Mouse (Mus musculus): ENCODE measurements at regions not wholly inside any gene's neighbourhood (a gene's known extent, or its start where the extent isn't known, plus 50 kb on each side); places are given as distances from the start of the nearest gene placed in this dataset.

DNA sequence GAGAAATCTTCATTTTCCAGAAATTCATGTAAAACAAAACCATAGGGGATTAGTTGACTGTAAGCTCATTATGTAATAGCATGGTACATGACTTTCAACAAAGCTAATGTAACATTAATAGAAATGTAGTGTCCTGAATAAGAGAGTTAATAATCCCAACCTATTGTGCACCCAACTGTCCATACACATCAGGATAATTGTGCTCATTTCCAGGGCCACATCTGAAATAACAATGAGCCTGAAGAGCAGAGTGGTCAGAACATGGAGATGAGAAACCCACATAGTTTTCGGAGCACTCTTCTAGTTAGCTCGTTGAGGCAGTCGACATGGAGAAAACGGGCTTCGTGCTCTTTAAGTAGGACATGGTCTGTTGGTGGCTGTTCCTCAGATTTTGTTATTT, 138.1 kb downstream of the Gm4791 start:
- 85% methylated on average over 5 of the region's 5 CpGs for WGBS
- TF ChIP-seq POLR2A (IDR thresholded peaks at IDR 0.05; ENCODE audit: borderline replicate concordance, control insufficient read depth, low read depth, low read length) (no peak), CTCF (IDR thresholded peaks at IDR 0.05; ENCODE audit: control insufficient read depth, insufficient read depth, low read length) (no peak)
- Histone ChIP-seq H3K27ac (ENCODE audit: control insufficient read depth, insufficient read depth, low read depth, low read length, poor library complexity) (no peak overlapping the region), H3K4me3 (replicated peaks; ENCODE audit: control insufficient read depth, low read depth, low read length) (no peak overlapping the region), H3K4me1 (ENCODE audit: control insufficient read depth, insufficient read depth, low read length) (no peaks in the 10 kb centered on the region)

DNA sequence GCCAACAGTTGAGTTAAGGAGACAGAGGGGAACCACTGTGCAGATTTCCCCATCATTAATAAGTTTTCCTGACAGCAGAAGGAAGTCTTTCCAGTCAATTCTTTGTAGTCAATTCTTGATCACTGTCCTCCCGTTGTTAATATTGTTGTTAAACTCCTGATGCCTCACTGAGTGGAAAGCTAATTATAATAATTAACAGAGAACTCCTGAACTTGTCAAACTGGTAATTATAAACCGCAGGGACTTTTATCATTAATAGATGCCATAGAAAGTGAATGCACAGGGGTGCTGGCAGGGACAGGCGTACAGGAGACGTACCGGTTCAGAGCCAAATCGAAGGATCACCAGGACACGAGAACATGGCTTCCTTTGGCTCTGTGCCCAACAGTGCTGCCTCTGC, 154.9 kb downstream of the Gm4791 start:
- Histone ChIP-seq H3K4me3 (replicated peaks; ENCODE audit: control insufficient read depth, low read depth, low read length) (no peak overlapping the region), H3K4me1 (ENCODE audit: control insufficient read depth, insufficient read depth, low read length) (no peaks in the 10 kb centered on the region), H3K27ac (ENCODE audit: control insufficient read depth, insufficient read depth, low read depth, low read length, poor library complexity) (no peak overlapping the region)
- WGBS: 75% methylated on average over 7 of the region's 7 CpGs
- no peak for TF ChIP-seq POLR2A (IDR thresholded peaks at IDR 0.05; ENCODE audit: borderline replicate concordance, control insufficient read depth, low read depth, low read length)
- no peak for TF ChIP-seq CTCF (IDR thresholded peaks at IDR 0.05; ENCODE audit: control insufficient read depth, insufficient read depth, low read length)

DNA sequence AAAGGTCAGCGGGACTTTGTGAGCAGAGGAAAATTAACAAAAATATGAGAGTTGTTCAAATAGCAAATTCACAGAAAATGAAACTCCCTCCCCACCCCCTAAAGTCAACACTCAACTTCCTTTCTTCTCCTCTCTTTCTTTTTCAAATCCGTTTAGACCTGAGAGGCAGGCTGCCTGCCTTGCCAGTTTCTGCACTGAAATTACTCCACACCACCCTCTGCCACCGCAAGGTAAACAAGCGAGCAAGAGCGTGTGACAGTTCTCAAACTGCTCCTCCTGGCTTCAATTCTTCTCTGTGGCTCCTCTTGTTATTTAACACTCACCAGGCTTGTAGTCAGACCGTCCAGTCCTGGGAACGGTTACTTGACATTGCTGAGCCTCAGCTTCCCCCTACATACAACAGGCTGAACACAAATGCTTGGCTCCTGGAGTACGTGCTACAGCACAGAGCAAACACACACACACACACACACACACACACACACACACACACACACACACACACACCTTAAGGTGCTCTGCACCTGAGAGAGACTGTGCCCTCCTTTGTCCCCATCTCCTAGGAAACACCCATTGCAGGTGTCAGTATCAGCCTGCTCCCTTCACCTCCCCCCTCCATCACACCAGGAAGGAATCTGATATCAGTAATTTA, 167.1 kb downstream of the Gm4791 start:
- H3K27ac ChIP-seq (ENCODE audit: control insufficient read depth, insufficient read depth, low read depth, low read length, poor library complexity): no peak overlapping the region
- no peak for TF ChIP-seq CTCF (IDR thresholded peaks at IDR 0.05; ENCODE audit: control insufficient read depth, insufficient read depth, low read length)
- TF ChIP-seq POLR2A (IDR thresholded peaks at IDR 0.05; ENCODE audit: borderline replicate concordance, control insufficient read depth, low read depth, low read length): no peak
- no peaks in the 10 kb centered on the region for H3K4me1 ChIP-seq (ENCODE audit: control insufficient read depth, insufficient read depth, low read length)
- WGBS: 48% methylated on average over 8 of the region's 8 CpGs
- no peak overlapping the region for H3K4me3 ChIP-seq (replicated peaks; ENCODE audit: control insufficient read depth, low read depth, low read length)

DNA sequence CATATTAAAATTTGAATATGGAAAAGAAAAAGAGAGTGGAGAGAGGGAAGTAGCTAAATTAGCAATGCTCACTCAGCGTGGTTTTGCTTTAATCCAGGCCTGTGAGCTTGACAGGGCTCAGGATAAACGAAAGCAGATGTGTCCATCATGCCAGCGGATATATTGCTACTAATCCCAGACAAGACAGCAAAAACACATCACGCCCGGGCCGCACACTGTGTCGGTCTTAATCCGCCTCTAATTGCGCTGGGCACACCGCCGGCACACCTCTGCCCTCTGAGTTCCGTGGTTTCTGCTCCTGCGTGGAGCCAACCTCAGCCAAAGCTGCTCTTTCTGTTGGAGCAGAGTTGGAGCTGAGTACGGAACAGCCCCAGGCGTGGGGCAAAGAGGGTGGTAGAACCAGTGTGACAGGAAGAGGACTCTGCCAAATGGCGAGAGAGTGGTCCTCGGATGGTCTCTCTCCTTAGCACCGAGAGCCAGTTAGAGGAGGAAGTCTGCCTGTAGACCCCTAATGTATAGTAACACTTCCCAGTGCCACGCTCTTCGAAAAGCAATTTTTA, 169.2 kb downstream of the Gm4791 start:
- H3K4me3 ChIP-seq (replicated peaks; ENCODE audit: control insufficient read depth, low read depth, low read length): no peak overlapping the region
- TF ChIP-seq CTCF (IDR thresholded peaks at IDR 0.05; ENCODE audit: control insufficient read depth, insufficient read depth, low read length): no peak
- TF ChIP-seq POLR2A (IDR thresholded peaks at IDR 0.05; ENCODE audit: borderline replicate concordance, control insufficient read depth, low read depth, low read length): no peak
- 74% methylated on average over 20 of the region's 20 CpGs for WGBS
- H3K27ac ChIP-seq (ENCODE audit: control insufficient read depth, insufficient read depth, low read depth, low read length, poor library complexity): no peak overlapping the region
- no peaks in the 10 kb centered on the region for H3K4me1 ChIP-seq (ENCODE audit: control insufficient read depth, insufficient read depth, low read length)

DNA sequence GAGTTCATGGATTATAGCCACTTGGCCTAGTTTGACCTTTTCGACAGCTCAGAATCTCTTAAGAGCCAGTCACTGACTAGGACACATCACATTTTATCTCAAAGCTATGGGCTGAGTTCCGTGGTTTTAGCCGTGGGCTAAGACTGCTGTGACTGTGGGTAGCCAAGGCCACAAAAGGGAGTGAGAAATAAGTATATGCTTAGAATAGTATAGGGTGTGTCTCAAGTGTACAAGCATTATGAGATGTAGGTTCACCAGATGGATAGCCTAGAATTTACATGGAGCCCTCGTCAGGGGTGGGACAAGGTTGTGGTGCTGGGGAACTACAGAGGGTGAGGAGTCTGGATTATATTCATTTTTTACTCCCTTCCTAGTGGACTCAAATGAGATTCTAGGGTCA, 177.5 kb downstream of the Gm4791 start:
- 80% methylated on average over 4 of the region's 4 CpGs for WGBS
- TF ChIP-seq CTCF (IDR thresholded peaks at IDR 0.05; ENCODE audit: control insufficient read depth, insufficient read depth, low read length) (no peak), POLR2A (IDR thresholded peaks at IDR 0.05; ENCODE audit: borderline replicate concordance, control insufficient read depth, low read depth, low read length) (no peak)
- Histone ChIP-seq H3K4me1 (ENCODE audit: control insufficient read depth, insufficient read depth, low read length) (no peaks in the 10 kb centered on the region), H3K4me3 (replicated peaks; ENCODE audit: control insufficient read depth, low read depth, low read length) (no peak overlapping the region), H3K27ac (ENCODE audit: control insufficient read depth, insufficient read depth, low read depth, low read length, poor library complexity) (no peak overlapping the region)

DNA sequence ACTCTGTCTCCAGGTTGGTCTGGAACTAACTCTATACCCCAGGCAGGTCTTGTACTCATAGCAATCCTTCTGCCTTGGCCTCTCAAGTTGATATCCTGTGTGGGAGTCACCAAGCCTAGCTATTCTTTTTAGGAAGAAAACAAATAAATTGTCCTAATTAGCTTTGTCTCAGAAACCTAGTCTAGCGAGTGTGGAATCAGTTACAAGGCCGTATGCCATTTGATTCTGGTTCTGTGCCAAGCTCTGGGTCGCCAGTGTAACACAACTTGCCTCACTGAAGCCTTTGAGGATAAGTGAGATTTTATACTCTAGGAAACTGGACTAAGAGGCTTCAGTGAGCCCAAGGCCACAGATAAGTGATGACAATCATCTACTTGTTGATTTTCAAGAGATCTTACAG, 219.6 kb downstream of the Gm4791 start:
- H3K4me1 ChIP-seq (ENCODE audit: control insufficient read depth, insufficient read depth, low read length): no peaks in the 10 kb centered on the region
- 53% methylated on average over 3 of the region's 3 CpGs for WGBS
- no peak overlapping the region for H3K27ac ChIP-seq (ENCODE audit: control insufficient read depth, insufficient read depth, low read depth, low read length, poor library complexity)
- no peak overlapping the region for H3K4me3 ChIP-seq (replicated peaks; ENCODE audit: control insufficient read depth, low read depth, low read length)
- TF ChIP-seq POLR2A (IDR thresholded peaks at IDR 0.05; ENCODE audit: borderline replicate concordance, control insufficient read depth, low read depth, low read length): no peak

DNA sequence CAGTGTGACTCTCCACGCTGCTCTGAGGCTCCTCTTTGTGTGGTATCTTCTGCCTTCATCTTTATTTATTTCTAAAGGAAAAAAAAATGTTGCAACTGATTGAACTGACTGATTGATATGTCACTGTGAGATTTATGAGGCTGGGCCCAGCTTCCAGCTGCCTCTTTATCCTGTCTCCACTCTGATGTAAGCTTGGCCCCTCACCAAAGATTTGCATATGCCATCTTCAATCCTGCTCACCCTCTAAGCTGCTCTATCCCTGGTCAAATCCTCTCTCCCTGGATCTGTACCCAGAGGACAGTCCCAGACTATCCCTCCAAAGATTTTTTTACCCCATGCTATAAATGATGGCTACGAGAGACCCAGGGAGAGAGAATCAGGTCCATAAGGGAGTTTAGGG, 225.0 kb downstream of the Gm4791 start:
- 60% methylated on average over 2 of the region's 2 CpGs for WGBS
- TF ChIP-seq CTCF (IDR thresholded peaks at IDR 0.05; ENCODE audit: control insufficient read depth, insufficient read depth, low read length) (no peak), POLR2A (IDR thresholded peaks at IDR 0.05; ENCODE audit: borderline replicate concordance, control insufficient read depth, low read depth, low read length) (no peak)
- Histone ChIP-seq H3K4me3 (replicated peaks; ENCODE audit: control insufficient read depth, low read depth, low read length) (no peak overlapping the region), H3K27ac (ENCODE audit: control insufficient read depth, insufficient read depth, low read depth, low read length, poor library complexity) (no peak overlapping the region), H3K4me1 (ENCODE audit: control insufficient read depth, insufficient read depth, low read length) (no peaks in the 10 kb centered on the region)

DNA sequence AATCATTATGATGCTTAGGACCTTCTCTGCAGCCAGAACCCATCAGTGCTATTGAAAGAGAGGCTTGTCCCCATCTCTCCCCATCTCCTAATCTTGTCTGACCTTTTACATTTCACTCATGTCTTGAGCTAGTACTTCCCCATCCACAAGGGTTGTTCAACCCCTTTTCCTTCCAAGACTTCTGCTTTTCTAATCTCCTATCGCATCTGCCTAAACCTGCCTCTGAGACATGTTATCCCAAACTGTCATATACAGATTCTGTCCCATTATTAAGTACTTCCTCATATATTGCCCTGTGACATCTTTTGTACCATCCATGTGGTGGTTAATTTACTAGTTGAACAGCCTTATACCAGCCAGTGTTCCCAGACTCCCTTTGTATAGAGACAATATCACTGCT, 225.7 kb downstream of the Gm4791 start:
- Histone ChIP-seq H3K27ac (ENCODE audit: control insufficient read depth, insufficient read depth, low read depth, low read length, poor library complexity) (no peak overlapping the region), H3K4me3 (replicated peaks; ENCODE audit: control insufficient read depth, low read depth, low read length) (no peak overlapping the region), H3K4me1 (ENCODE audit: control insufficient read depth, insufficient read depth, low read length) (no peaks in the 10 kb centered on the region)
- WGBS: 10% methylated on average over 1 of the region's 1 CpGs
- no peak for TF ChIP-seq POLR2A (IDR thresholded peaks at IDR 0.05; ENCODE audit: borderline replicate concordance, control insufficient read depth, low read depth, low read length)
- TF ChIP-seq CTCF (IDR thresholded peaks at IDR 0.05; ENCODE audit: control insufficient read depth, insufficient read depth, low read length): no peak

Measured in bone marrow, adult 2 months (tissue).